Mouse (Mus musculus) hindbrain, embryonic 14.5 days (tissue): Measurements from ENCODE around the gene Rdh1. TPM values are rescaled to one million over a fixed set of nuclear protein-coding genes. Genes with fewer than 3 reads are reported as not detected.
"Not testable (repeated sequence)": the region's sequence is repeated elsewhere in the genome, so short reads cannot be mapped to it uniquely, and the experiment has no call there.

Experiments
- ATAC-seq: fragments of 200-750 bp; cut with Nextera tagmentation; 2 replicates; pipeline ENCODE4 v1.8.0; 2017; ENCODE audit warnings: moderate number of reproducible peaks, mild to moderate bottlenecking, moderate TSS enrichment, moderate library complexity; ENCODE audit not compliant: low FRiP score
- DNase-seq: peaks from one replicate; pipeline ENCODE4 v3.0.0-alpha.2; 2015; ENCODE audit warnings: low spot score
- H3K27ac ChIP-seq: fragments of 300-500 bp; sonication (generic); 2 replicates; pipeline ENCODE4 v1.5.1; 2014; ENCODE audit warnings: mild to moderate bottlenecking, moderate library complexity
- H3K27me3 ChIP-seq: fragments of 300-500 bp; sonication (generic); 2 replicates; pipeline ENCODE4 v1.6.1; 2014; ENCODE audit warnings: mild to moderate bottlenecking, low read length, mixed read lengths; ENCODE audit not compliant: control insufficient read depth, insufficient read depth
- H3K36me3 ChIP-seq: fragments of 300-500 bp; sonication (generic); replicated peaks from 2 replicates; pipeline ENCODE4 v1.6.1; 2014; ENCODE audit not compliant: control insufficient read depth, insufficient read depth
- H3K4me1 ChIP-seq: fragments of 300-500 bp; sonication (generic); replicated peaks from 2 replicates; pipeline ENCODE4 v1.6.1; 2014; ENCODE audit warnings: antibody characterized with exemption, low read length, mixed read lengths; ENCODE audit not compliant: control insufficient read depth, insufficient read depth
- H3K4me2 ChIP-seq: fragments of 300-500 bp; sonication (generic); replicated peaks from 2 replicates; pipeline ENCODE4 v1.6.1; 2014; ENCODE audit warnings: mild to moderate bottlenecking, moderate library complexity
- H3K4me3 ChIP-seq: fragments of 300-500 bp; sonication (generic); replicated peaks from 2 replicates; pipeline ENCODE4 v1.5.1; 2014; ENCODE audit warnings: mild to moderate bottlenecking, low read length
- H3K9ac ChIP-seq: fragments of 300-500 bp; sonication (generic); 2 replicates; pipeline ENCODE4 v1.6.1; 2014
- H3K9me3 ChIP-seq: fragments of 300-500 bp; sonication (generic); 2 replicates; pipeline ENCODE4 v1.6.1; 2016; ENCODE audit warnings: low read length; ENCODE audit not compliant: control insufficient read depth
- WGBS: fragments of 180-500 bp; shearing (Covaris S2); extraction: QIAGEN DNeasy Blood & Tissue Kit; methylation state at CpG from one replicate; pipeline ENCODE4 v1.1.7; 2014; 5-methylcytosine and 5-hydroxymethylcytosine counted together
- polyA plus RNA-seq: library from polyadenylated mRNA; unstranded; fragments of >200 nt; fragmentation: Nextera tagmentation; extraction: Ambion mirVana; gene quantifications from 2 replicates; pipeline ENCODE4 v1.2.1, GENCODE M21; 2014

Gene Rdh1
- polyA plus RNA-seq, 1 experiment from 2014 or later = not detected

GRCm38 (mm10) chr10:127762926-127763325 lies 3.4 kb downstream of the Rdh1 start:
- not testable (repeated sequence) for H3K36me3 ChIP-seq, ATAC-seq, H3K27ac ChIP-seq, H3K27me3 ChIP-seq, H3K4me3 ChIP-seq, DNase-seq, H3K4me2 ChIP-seq, H3K4me1 ChIP-seq, H3K9ac ChIP-seq, H3K9me3 ChIP-seq
- 91% methylated on average over 10 of the region's 10 CpGs for WGBS

- Histone ChIP-seq H3K4me1 (no peaks in the 10 kb centered on the region), H3K9me3 (no peaks in the 10 kb centered on the region), H3K36me3 (no peaks in the 10 kb centered on the region), H3K4me2 (no peak overlapping the region), H3K4me3 (no peak overlapping the region), H3K27me3 (no peaks in the 10 kb centered on the region), H3K9ac (no peak overlapping the region), H3K27ac (no peak overlapping the region)
- no peak for ATAC-seq
- DNase-seq = no peak
- WGBS = 66% methylated on average over 12 of the region's 12 CpGs
These were observed 4.6 kb downstream of the Rdh1 start for GRCm38 (mm10) chr10:127763914-127764680.

GRCm38 (mm10) chr10:127766564-127766963 lies 7.0 kb downstream of the Rdh1 start:
- Histone ChIP-seq H3K36me3 (no peaks in the 10 kb centered on the region), H3K27me3 (no peaks in the 10 kb centered on the region), H3K4me2 (no peak overlapping the region), H3K27ac (no peak overlapping the region), H3K4me1 (no peaks in the 10 kb centered on the region), H3K9me3 (no peaks in the 10 kb centered on the region), H3K9ac (no peak overlapping the region), H3K4me3 (no peak overlapping the region)
- ATAC-seq (no peak), DNase-seq (no peak)
- 93% methylated on average over 1 of the region's 1 CpGs for whole genome bisulfite sequencing

GRCm38 (mm10) chr10:127776011-127776410 lies 16.5 kb downstream of the Rdh1 start, which contains the start of gene Rdh9:
Gene Rdh9 (plus strand): TSS chr10:127776386.
- Histone ChIP-seq H3K4me3 (no peak within 1 kb of the TSS), H3K4me1 (no peaks in the 10 kb centered on the region), H3K9me3 (no peaks in the 10 kb centered on the region), H3K36me3 (no peaks in the 10 kb centered on the region), H3K27me3 (no peaks in the 10 kb centered on the region), H3K27ac (no peak within 1 kb of the TSS), H3K4me2 (no peak within 1 kb of the TSS), H3K9ac (no peak within 1 kb of the TSS)
- WGBS = 87% methylated on average over 2 of the region's 2 CpGs
- ATAC-seq (no peak), DNase-seq (no peak)

- not testable (repeated sequence) for H3K9me3 ChIP-seq, H3K36me3 ChIP-seq, ATAC-seq, H3K4me1 ChIP-seq, H3K27me3 ChIP-seq, H3K4me2 ChIP-seq, H3K27ac ChIP-seq, DNase-seq, H3K9ac ChIP-seq, H3K4me3 ChIP-seq
- 96% methylated on average over 17 of the region's 17 CpGs for WGBS
These were observed 22.8 kb downstream of the Rdh1 start for GRCm38 (mm10) chr10:127782321-127782720.

GRCm38 (mm10) chr10:127785411-127785810 lies 25.9 kb downstream of the Rdh1 start:
- WGBS = 85% methylated on average over 1 of the region's 1 CpGs
- not testable (repeated sequence) for H3K27me3 ChIP-seq

GRCm38 (mm10) chr10:127799295-127799694 lies 39.8 kb downstream of the Rdh1 start:
- no peaks in the 10 kb centered on the region for H3K4me1 ChIP-seq
- no peaks in the 10 kb centered on the region for H3K36me3 ChIP-seq
- H3K27ac ChIP-seq = no peak overlapping the region
- no peak overlapping the region for H3K4me3 ChIP-seq
- H3K4me2 ChIP-seq = no peak overlapping the region
- 76% methylated on average over 1 of the region's 1 CpGs for WGBS
- DNase-seq = no peak
- no peak for ATAC-seq
- no peak overlapping the region for H3K9ac ChIP-seq
- no peaks in the 10 kb centered on the region for H3K27me3 ChIP-seq
- no peaks in the 10 kb centered on the region for H3K9me3 ChIP-seq

More at GRCm38 (mm10) chr10:127785411-127785810, 25.9 kb downstream of the Rdh1 start:
- not testable (repeated sequence) for H3K9me3 ChIP-seq, H3K4me3 ChIP-seq, H3K4me1 ChIP-seq, H3K27ac ChIP-seq, H3K9ac ChIP-seq, DNase-seq, H3K36me3 ChIP-seq, ATAC-seq, H3K4me2 ChIP-seq

- no peak within 1 kb of the TSS for H3K4me3 ChIP-seq
- whole genome bisulfite sequencing = 91% methylated on average over 6 of the region's 6 CpGs
- no peak within 1 kb of the TSS for H3K9ac ChIP-seq
- ATAC-seq = no peak
- H3K9me3 ChIP-seq = no peaks in the 10 kb centered on the region
- no peaks in the 10 kb centered on the region for H3K27me3 ChIP-seq
- no peak for DNase-seq
- H3K36me3 ChIP-seq = no peaks in the 10 kb centered on the region
- no peaks in the 10 kb centered on the region for H3K4me1 ChIP-seq
- no peak within 1 kb of the TSS for H3K27ac ChIP-seq
- H3K4me2 ChIP-seq = no peak within 1 kb of the TSS
These were observed 41.4 kb downstream of the Rdh1 start, which contains the start of gene Rdh16 for GRCm38 (mm10) chr10:127800891-127801290. Gene Rdh16 (plus strand): TSS chr10:127801152.

GRCm38 (mm10) chr10:127801612-127802011 lies 42.1 kb downstream of the Rdh1 start:
- Histone ChIP-seq H3K27me3 (no peaks in the 10 kb centered on the region), H3K4me1 (no peaks in the 10 kb centered on the region), H3K4me2 (no peak overlapping the region), H3K4me3 (no peak overlapping the region), H3K9ac (no peak overlapping the region), H3K27ac (no peak overlapping the region), H3K36me3 (no peaks in the 10 kb centered on the region), H3K9me3 (no peaks in the 10 kb centered on the region)
- no peak for ATAC-seq
- DNase-seq = no peak
- WGBS = 88% methylated on average over 2 of the region's 2 CpGs
